Mouse (Mus musculus): Measurements from ENCODE around the gene Morc3. TPM values are rescaled to one million over a fixed set of nuclear protein-coding genes. Genes with fewer than 3 reads are reported as not detected.

Morc3 gene
- polyA plus RNA-seq, 1 experiment = 1.2 TPM

- Histone ChIP-seq H3K4me3 (replicated peaks) (no peak overlapping the region), H3K27me3 (ENCODE audit: control insufficient read depth) (no peaks in the 10 kb centered on the region), H3K4me1 (ENCODE audit: control insufficient read depth) (peaks cover 8% of the 10 kb centered on the region), H3K36me3 (ENCODE audit: control insufficient read depth) (peaks cover 15% of the 10 kb centered on the region), H3K9me3 (ENCODE audit: control insufficient read depth, low read length) (no peaks in the 10 kb centered on the region)
- TF ChIP-seq TAL1 (IDR thresholded peaks at IDR 0.05; ENCODE audit: low read length) = no peak
- TF ChIP-seq GATA1 (IDR thresholded peaks at IDR 0.05; ENCODE audit: low read length) = no peak
Measured at GRCm38 (mm10) chr16:93910735-93911665, 79.1 kb downstream of the Morc3 start.

- Histone ChIP-seq H3K36me3 (ENCODE audit: control insufficient read depth) (peaks cover 3% of the 10 kb centered on the region), H3K4me1 (ENCODE audit: control insufficient read depth) (peaks cover 8% of the 10 kb centered on the region), H3K9me3 (ENCODE audit: control insufficient read depth, low read length) (no peaks in the 10 kb centered on the region), H3K27me3 (ENCODE audit: control insufficient read depth) (no peaks in the 10 kb centered on the region), H3K4me3 (replicated peaks) (no peak overlapping the region)
- TF ChIP-seq GATA1 (IDR thresholded peaks at IDR 0.05; ENCODE audit: low read length) (no peak), TAL1 (IDR thresholded peaks at IDR 0.05; ENCODE audit: low read length) (no peak)
Measured at GRCm38 (mm10) chr16:93912158-93912557, 80.2 kb downstream of the Morc3 start.

- Histone ChIP-seq H3K9me3 (ENCODE audit: control insufficient read depth, low read length) (no peaks in the 10 kb centered on the region), H3K27me3 (ENCODE audit: control insufficient read depth) (no peaks in the 10 kb centered on the region), H3K4me3 (replicated peaks) (no peak overlapping the region), H3K36me3 (ENCODE audit: control insufficient read depth) (no peaks in the 10 kb centered on the region), H3K4me1 (ENCODE audit: control insufficient read depth) (peaks cover 9% of the 10 kb centered on the region)
- TF ChIP-seq TAL1 (IDR thresholded peaks at IDR 0.05; ENCODE audit: low read length) = no peak
- no peak for TF ChIP-seq GATA1 (IDR thresholded peaks at IDR 0.05; ENCODE audit: low read length)
Measured at GRCm38 (mm10) chr16:93912808-93913207, 80.9 kb downstream of the Morc3 start.

- Histone ChIP-seq H3K9me3 (ENCODE audit: control insufficient read depth, low read length) (no peaks in the 10 kb centered on the region), H3K4me3 (replicated peaks) (no peak overlapping the region), H3K4me1 (ENCODE audit: control insufficient read depth) (peaks cover 17% of the 10 kb centered on the region), H3K36me3 (ENCODE audit: control insufficient read depth) (no peaks in the 10 kb centered on the region), H3K27me3 (ENCODE audit: control insufficient read depth) (no peaks in the 10 kb centered on the region)
- TF ChIP-seq GATA1 (IDR thresholded peaks at IDR 0.05; ENCODE audit: low read length) = no peak
- TF ChIP-seq TAL1 (IDR thresholded peaks at IDR 0.05; ENCODE audit: low read length) = no peak
Measured at GRCm38 (mm10) chr16:93913881-93914576, 82.1 kb downstream of the Morc3 start.

GRCm38 (mm10) chr16:93915338-93915849 lies 83.5 kb downstream of the Morc3 start:
- Histone ChIP-seq H3K36me3 (ENCODE audit: control insufficient read depth) (no peaks in the 10 kb centered on the region; the same call in 1 of the 2 replicates), H3K27me3 (ENCODE audit: control insufficient read depth) (no peaks in the 10 kb centered on the region), H3K4me1 (ENCODE audit: control insufficient read depth) (peaks cover 17% of the 10 kb centered on the region), H3K4me3 (replicated peaks) (no peak overlapping the region), H3K9me3 (ENCODE audit: control insufficient read depth, low read length) (no peaks in the 10 kb centered on the region)
- no peak for TF ChIP-seq TAL1 (IDR thresholded peaks at IDR 0.05; ENCODE audit: low read length)
- TF ChIP-seq GATA1 (IDR thresholded peaks at IDR 0.05; ENCODE audit: low read length) = no peak

- H3K4me3 ChIP-seq (replicated peaks) = no peak overlapping the region
- H3K4me1 ChIP-seq (ENCODE audit: control insufficient read depth) = peaks cover 9% of the 10 kb centered on the region
- TF ChIP-seq TAL1 (IDR thresholded peaks at IDR 0.05; ENCODE audit: low read length) (no peak), GATA1 (IDR thresholded peaks at IDR 0.05; ENCODE audit: low read length) (peak; percentile 87)
- no peaks in the 10 kb centered on the region; the same call in 1 of the 2 replicates for H3K36me3 ChIP-seq (ENCODE audit: control insufficient read depth)
- H3K9me3 ChIP-seq (ENCODE audit: control insufficient read depth, low read length) = no peaks in the 10 kb centered on the region
- no peaks in the 10 kb centered on the region for H3K27me3 ChIP-seq (ENCODE audit: control insufficient read depth)
Measured at GRCm38 (mm10) chr16:93917712-93918678, 86.1 kb downstream of the Morc3 start.

- H3K4me3 ChIP-seq (replicated peaks) = no peak overlapping the region
- no peaks in the 10 kb centered on the region; the same call in 1 of the 2 replicates for H3K36me3 ChIP-seq (ENCODE audit: control insufficient read depth)
- no peaks in the 10 kb centered on the region for H3K9me3 ChIP-seq (ENCODE audit: control insufficient read depth, low read length)
- TF ChIP-seq TAL1 (IDR thresholded peaks at IDR 0.05; ENCODE audit: low read length) = no peak
- no peak for TF ChIP-seq GATA1 (IDR thresholded peaks at IDR 0.05; ENCODE audit: low read length)
- no peaks in the 10 kb centered on the region for H3K27me3 ChIP-seq (ENCODE audit: control insufficient read depth)
- peaks cover 9% of the 10 kb centered on the region for H3K4me1 ChIP-seq (ENCODE audit: control insufficient read depth)
Measured at GRCm38 (mm10) chr16:93918679-93919060, 86.7 kb downstream of the Morc3 start.

GRCm38 (mm10) chr16:93919189-93919588 lies 87.3 kb downstream of the Morc3 start:
- TF ChIP-seq TAL1 (IDR thresholded peaks at IDR 0.05; ENCODE audit: low read length) = no peak
- TF ChIP-seq GATA1 (IDR thresholded peaks at IDR 0.05; ENCODE audit: low read length) = no peak
- no peak overlapping the region for H3K4me3 ChIP-seq (replicated peaks)
- peaks cover 9% of the 10 kb centered on the region for H3K4me1 ChIP-seq (ENCODE audit: control insufficient read depth)
- H3K9me3 ChIP-seq (ENCODE audit: control insufficient read depth, low read length) = no peaks in the 10 kb centered on the region
- H3K36me3 ChIP-seq (ENCODE audit: control insufficient read depth) = no peaks in the 10 kb centered on the region; the same call in 1 of the 2 replicates
- no peaks in the 10 kb centered on the region for H3K27me3 ChIP-seq (ENCODE audit: control insufficient read depth)

Measured in erythroblast, embryonic 14.5 days (primary cell).